Mouse (Mus musculus) cerebellum, postnatal 4 days (tissue): ENCODE data around the gene Cxcr5.

Experiments used
- DNase-seq, 2 experiments: peaks; one replicate each; pipeline ENCODE4 v3.0.0; 2022; ENCODE audit warnings: low spot score in 2 of 2, mixed read lengths in 1 of 2

The Cxcr5 gene

DNA sequence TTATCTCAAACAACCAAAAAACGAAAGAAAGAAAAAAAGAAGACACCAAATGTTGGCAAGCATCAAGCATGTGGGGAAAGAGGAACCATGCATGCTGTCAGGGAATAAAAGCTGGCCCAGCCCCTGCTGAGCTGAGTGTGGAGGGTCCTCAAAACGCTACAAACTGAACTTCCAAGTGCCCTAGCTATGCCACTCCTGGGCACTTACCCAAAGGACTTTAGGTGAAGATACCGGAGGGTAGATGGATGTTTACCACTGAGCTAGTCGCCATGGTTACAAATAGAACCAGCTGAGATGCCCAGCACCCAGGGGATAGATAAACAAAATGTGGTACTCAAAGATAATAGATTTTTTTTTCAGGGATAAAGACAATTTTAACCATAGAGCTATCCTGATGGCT, at the start of gene Cxcr5:
Cxcr5 (minus strand) TSS at position 281 of the 400 bp plus-strand sequence.
- no peak for DNase-seq

DNA sequence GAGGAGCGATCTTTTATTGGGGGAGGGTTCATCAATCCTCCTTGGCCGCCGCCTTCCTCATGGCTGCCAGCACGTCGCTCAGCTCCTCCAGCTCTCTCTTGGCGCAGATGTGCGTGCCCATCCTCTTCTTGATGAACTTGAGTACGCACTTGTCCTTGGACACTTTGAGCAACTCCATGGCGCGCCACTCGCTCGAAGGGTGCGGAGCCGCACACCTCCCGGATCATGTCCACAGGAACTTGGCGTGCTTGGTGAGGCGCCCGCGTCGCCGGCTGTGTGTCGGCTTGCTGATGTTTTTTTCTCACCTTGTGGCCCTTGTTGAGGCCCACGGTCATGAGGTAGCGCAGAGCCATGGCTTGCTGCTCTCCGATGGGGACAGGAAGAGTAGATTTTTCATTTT, 48.7 kb upstream of the Cxcr5 start:
- no peak for DNase-seq

DNA sequence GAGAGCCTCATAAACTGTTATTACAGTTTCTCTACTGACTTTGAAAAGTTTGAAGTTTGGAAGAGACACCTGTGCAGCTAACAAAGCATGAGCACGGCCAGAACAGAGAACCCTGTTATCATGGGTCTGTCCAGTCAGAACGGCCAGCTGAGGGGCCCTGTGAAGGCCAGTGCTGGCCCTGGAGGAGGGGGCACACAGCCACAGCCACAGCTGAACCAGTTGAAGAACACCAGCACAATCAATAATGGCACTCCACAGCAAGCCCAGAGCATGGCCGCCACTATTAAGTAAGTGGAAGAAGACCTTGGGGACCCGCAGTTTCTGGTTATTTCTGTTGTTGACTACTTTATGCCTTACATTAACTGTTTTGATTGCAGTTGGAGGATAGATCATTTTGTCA, 45.6 kb upstream of the Cxcr5 start:
- no peak for DNase-seq

DNA sequence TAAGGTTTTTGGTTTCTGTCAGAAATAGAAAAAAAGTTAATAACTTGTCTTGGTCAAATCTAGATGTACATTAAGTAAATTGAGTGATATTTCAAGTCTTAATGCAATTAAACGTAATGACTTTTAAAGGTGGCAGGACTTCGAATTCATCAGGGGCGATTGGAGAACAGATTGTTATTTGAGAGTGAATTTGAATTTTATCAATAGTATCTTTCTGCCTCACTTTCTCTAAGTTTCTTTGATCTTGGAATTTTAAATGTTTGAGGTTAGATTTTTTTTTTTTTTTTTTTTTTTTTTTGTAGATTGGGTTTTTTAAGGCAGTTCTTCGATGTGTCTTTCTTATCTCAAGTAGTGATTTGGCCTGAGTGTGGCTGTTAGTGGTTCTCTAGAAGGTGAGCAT, 45.0 kb upstream of the Cxcr5 start:
- no peak for DNase-seq

DNA sequence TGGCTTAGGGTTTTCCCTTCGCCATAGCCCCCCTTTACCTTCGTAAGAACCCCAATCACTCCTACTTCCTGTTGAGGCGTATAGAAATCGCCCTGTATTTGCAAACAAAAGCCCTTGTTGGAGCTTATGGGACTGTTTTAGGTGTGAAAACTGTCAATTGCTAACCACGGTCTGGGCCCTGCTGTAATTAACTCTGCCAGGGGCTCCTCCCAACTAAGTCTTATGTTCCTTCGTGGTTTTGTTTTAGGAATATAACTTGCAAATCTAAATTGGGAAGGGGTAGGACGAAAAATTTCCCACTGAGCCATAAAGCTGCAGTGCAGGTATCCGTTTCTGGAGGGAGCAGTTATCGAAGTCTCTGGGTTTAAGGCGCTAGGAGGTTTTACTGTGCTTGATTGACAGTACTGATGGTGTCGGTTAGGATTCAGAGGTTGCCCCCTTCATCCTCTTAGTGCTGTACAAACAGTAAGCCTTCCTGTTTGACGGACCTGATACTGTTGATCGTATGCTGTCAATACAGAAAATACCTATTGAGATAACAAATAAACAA, 44.0 kb upstream of the Cxcr5 start:
- DNase-seq = no peak

DNA sequence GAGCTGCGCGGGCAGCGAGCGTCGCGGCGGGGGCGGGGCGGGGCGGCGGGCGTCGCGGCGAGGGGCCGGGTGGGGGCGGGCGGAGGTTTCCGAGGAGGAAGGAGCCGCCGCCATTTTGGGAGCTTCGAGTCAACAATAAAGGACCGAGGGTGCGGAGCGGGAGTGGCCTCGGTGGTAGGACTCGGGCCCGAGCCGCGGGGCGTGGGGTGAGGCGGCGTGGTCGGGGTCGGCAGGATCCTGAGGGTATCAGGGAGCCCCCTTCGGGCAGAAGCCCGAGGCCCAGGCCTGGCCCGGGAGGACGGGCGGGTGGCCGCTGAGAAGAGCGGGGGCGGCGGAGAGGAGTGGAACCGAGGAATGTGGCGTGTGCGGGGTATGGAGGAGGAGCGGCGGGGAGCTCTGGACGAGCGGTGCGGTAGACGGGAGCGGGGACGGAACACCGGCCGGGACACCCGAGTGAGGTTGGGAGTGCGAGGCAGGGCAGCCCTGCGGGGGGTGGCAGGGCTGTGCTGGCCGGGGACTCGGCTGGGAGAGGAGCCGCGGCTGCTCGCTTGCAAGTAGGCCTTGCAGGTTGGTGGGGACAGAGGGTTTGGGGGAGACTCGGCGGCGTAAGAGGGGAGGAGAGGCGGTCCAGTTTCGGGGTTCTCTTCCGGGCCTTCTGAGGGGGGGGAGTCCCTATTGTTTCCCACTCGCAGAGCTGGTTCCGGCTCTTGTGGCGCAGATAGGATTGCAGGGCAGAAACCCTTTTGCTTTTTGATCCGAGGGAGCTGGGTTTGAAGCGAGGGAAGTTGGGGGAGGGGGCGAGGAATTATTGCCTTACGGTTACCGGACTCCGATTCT, 43.3 kb upstream of the Cxcr5 start, which contains the start of gene Ddx6:
Ddx6 (plus strand) TSS at position 114 of the 837 bp plus-strand sequence.
- peak; percentile 34 to 74 for DNase-seq

DNA sequence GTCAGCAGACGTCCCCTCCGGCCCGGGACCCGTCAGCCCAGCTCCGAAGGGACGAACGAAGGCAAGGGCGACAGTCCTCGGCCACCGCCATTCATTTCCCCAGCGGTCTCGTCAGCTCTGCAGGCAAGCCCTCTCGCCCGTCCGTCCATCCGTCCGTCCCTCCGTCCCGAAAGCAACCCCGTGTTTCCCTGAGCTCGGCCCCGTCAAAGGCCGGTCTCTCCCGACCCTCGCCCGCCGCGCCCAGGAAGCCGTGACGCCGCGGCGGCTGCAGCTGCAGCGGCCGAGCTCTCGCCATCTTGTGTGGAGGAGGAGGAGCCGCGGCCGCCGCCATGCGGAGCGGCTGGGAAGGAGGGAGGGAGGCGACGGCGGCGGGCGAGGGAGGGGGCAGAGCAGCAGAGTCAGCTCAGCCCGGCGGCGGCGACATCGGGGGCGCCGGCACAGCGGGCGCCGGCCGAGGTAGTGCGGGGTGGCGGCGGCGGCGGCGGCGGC, 42.7 kb upstream of the Cxcr5 start:
- DNase-seq = peak; percentile 67 to 82

DNA sequence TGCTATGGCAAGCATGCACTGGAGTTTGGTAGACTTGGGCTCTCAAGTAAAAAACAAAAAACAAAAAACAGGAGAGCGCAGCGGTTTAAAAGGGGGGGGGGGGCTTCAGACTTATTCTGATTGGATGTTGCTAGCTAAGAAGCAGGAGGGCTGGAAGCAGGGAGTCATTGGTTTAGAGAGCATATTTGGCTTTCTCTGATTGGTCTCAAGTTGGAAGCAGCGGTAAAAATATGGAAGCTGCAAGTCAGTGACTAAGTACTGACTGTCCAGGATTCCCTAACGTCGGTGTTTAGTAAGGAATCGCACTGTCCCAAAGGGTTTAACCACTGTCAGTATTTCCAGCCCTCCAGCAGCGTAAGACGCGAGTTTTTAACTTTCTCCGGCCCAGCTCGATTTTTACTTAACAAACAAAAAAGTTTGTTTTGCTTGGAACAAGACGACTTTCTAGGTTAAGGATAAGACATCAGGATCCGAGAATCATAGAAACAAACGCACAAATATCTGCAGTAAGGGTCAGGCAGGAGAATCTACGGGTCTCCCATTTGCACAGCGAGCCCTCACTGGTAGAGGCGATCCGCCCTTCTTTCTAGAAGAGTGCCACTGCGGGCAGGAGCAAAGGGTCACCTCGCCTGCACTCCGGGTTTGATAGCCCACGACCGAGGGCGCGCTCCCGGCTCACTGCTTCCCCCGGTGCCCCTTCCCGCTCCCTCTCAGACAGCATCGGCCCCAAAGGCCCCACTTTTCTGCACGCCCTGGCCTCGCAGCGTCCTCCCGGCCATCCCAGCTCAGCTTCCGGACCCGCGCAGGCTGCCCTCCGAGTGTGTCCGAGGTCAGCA, 42.0 kb upstream of the Cxcr5 start:
- peak in 1 of 2 experiments; percentile 22 for DNase-seq

DNA sequence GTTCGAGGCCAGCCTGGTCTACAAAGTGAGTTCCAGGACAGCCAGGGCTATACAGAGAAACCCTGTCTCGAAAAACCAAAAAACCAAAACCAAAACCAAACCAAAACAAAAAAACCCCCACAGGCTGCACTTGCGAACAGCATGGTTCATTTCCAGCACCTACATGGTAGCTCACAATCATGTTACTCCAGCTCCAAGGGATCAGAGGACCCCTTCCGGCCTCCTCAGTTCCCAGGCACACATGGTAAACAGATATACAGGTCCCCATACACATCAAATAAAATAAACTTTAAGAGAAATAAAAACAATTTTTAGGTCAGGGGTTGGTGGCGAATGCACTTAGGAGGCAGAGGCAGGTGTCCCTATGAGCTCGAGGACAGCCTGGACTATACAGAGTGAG, 41.1 kb upstream of the Cxcr5 start:
- DNase-seq = no peak

DNA sequence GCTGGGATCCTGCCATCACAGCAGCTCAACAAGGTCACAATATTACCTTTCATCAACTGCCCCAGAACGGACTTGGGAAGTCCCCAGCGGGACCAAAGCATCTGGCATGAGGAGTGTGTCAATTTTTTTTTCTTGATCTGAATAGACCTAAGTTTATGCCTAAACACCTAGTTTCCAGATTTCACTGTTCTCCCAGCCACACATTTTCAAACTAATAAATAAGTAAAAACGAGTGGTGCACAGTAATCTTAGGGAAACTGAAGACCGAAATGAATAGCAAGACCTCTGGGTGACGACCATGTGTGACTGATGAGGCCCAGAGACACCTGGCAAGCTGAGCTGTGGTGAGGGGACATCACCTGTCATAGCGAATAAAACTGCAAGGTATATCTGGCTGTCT, 39.1 kb upstream of the Cxcr5 start:
- DNase-seq = no peak

DNA sequence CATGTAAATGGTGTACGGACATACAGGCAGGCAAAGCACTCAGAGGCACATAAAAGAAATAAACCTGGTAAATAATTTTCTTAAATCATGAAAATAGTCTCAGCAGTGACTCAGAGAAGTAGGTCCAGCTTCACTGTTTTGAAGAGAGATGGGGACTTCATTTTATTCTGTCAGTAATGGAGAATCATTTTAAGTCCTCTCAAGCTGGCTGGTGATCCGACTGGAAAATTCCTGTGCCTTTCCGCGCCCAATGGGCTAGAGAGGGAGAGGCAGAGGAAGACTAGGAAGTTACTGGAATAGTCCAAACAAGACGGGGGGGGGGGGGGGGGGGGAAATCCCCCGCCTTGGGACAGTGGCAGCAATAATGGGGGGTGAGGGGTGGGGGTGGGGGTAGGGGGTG, 37.9 kb upstream of the Cxcr5 start:
- DNase-seq = no peak

DNA sequence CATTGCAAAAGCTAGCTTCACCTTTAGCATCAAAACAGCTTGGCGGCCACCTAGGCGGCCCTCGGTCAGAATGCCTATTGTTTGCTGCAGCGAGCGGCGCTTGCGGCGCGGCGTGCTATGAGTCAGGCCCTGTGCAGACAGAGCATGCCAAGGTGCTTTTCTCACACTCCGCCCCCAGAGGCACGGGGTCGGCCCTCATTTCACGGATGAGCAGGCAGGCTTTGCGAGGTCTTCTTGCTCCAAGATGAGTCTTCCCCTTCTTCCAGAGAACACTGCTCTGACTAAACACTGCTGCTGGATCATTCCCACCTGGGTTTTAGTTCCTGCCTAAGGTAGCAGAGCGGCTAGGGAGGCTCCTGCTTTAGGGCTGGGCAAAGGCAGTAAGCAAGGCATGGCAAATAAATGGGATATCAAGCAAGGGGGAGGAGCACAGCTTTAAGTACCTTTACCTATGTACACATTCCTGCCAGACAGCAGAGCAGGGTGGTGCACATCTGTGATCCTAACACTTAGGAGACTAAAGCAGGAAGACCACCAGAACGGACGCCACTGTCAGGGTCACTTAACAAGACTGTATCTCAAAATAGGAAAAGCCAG, 37.3 kb upstream of the Cxcr5 start:
- DNase-seq = peak in 1 of 2 experiments; percentile 32

DNA sequence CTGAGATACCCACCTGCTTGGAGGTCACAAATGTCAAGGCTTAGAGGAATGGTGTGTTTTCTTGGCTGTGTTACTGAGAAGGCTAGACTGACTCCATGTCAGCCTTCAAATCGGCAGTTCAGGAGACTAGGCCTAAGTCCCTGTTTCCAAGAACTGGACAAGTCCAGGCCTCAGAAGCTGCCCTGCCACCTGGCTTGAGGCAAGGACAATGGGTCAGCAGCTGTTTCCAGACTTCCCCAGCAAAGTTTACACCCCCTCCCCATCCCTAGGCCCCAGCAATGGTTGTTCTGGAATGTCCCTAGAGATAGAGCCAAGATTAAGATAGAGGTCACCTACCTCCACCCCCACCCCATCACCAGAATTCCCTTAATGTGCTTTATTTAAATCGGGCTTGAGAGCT, 36.1 kb upstream of the Cxcr5 start:
- DNase-seq = no peak

DNA sequence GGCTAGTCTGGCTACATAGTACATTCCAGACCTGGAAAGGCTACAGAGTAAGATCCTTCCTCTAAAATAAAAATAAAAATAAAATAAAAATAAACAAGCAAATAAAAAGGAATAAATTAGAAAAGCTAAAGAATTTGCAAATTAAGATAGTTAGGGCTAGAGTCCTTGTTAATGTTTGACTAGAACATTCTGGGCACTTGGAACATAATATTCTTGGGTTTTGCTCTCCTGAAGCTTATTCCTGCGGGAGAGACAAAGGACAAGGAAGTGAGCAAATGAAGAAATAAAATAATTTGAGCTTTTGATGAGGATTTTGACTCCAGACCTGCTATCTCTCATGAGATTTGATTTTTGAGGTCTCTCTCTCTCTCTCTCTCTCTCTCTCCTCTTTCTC, 33.9 kb upstream of the Cxcr5 start:
- no peak for DNase-seq

DNA sequence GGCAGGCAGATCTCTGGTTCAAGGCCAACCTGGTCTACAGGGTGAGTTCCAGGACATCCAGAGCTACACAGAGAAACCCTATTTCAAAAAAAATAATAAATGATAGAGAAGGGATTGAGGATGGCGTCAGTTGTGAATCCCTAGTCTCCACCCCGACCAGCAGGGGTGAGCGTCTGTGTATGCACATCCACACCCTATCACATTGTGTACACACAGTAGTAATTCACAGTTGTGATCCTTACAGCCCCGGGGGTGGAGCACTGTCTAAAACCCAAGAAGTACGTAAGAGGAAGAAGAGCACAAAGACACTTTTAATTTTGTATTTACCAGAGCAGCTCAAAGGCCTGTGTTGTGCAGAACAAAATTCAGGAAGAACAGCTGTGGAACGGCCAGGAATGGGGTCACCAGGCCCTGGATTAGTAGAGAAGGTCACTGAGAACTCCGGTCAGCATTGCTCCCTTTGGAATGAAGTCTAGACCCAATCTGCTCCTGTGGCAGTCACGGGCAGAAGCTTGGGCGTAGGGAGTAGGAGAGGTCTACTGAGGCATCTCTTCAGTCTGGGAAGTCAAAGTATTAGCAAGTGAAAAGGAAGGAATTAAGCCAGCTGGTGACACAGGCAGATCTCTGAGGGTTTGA, 33.3 kb upstream of the Cxcr5 start:
- no peak for DNase-seq

DNA sequence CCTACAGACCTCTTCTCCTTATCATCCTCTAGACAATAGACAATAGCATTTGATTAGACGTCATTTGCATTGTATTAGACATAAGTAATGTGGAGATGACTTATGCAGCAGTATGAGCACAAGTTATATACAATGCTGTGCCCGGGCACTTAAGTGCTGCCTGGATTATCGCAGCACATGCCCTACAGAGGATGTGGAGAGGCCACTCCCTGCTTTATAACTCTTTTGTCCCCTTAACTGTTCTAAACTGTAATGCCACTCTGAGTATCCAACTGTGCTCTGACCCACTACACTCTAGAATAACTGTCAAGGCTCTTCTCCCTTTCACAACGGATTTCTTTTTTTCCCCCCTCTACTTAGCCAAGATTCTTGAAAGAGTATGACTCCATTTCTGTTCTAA, 32.2 kb upstream of the Cxcr5 start:
- DNase-seq = no peak

DNA sequence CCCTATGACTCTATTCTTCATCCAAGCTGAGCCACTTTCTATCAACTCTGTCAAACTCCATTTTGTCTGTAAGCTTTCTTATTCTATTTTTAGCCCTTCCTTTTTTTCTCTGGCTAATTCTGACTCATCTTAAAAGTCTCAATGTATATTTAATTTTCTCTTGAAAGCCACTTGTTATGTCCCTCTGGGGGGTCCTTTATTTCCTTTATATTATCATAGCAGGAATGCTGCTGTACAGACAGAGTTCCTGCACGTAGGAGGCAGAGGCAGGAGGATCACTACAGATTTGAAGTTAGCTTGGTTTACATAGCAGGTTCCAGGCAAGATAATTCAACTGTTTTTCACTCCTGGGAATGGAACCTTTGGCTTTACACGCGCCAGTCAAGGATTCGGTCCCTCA, 31.5 kb upstream of the Cxcr5 start:
- no peak for DNase-seq

DNA sequence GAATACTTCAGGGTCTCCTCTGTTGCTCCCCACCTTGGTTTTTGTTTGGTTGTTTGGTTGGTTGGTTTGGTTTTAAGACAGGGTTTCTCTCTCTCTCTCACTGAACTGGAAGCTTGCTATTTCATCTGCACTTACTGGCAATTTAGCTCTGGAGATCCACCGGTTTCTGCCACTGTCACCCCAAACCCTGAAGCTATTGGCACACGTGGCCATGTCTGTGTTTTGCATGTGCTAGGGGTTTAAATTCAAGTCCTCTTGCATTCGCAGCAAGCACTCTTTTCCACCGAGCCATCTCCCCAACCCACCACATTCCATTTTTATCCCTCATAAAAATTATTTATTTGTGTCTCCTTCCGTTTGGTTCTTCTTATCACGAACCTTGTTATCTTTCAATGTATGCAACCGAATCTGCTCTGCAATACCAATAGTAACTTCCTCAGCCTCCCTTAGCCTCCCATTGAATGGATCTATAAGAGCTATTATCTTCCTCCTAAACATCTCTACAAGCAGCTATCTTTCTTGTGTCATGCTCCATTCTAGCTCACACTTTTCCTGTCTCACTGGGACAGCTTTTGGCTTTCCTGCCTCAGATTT, 30.0 kb upstream of the Cxcr5 start:
- DNase-seq = no peak

DNA sequence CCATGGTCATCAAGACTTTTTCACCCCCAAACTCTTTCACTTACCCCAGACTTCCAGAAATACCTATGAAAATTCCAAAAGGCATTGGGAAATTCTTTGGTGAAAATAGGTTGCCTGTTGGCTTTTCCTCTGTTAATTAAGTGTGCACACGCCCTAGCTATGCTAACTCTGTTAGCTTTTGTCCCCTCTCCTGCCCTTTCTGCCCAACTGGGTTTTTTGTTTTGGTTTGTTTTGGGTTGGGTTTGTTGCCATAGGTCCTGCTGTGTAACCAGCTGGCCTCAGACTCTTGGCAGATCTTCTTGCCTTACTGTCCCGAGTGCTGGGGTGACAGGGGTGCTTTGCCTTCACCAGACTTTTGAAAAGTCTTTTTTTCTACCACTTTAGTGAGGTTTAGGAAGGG, 29.3 kb upstream of the Cxcr5 start:
- peak in 1 of 2 experiments; percentile 16 for DNase-seq

DNA sequence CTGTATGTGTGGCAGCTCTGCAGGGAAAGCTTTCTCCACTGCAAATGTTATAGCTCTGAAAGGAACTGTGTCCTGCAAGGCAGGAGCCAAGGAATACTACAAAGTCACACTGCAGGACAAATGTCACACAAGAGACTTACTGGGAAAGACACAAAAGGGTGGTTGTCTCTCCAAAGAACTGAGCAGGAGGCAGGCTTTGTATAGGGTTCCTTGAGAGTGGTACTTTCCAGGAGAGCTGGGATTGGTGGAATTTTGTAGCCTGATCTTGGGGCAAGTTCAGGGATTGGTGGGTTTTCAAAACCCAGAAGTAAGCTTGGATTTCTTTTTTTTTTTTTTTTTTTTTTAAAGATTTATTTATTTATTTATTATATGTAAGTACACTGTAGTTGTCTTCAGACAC, 27.4 kb upstream of the Cxcr5 start:
- DNase-seq = no peak

DNA sequence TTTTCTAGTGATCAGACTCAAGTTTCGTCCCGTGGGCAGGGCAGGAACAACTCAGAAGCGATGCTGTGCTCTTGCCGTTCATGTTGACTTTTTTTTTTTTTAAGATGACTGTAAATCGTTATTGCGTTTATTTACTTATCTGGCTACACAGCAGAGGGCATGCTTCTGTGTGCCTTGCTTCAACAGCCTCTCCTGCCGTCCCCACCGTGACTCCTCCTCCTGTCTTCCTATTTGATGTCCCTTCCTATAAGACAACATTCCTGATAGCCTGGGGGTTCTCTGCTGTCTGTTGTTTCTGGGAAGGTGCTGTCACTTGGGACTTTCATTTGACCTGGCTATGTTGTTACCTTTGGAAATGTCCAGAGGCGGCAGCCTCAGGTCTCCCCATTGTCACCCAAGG, 26.9 kb upstream of the Cxcr5 start:
- no peak for DNase-seq
